Mouse (Mus musculus): ENCODE results near the gene Tbpl1. TPM values are rescaled to one million over a fixed set of nuclear protein-coding genes. Genes with fewer than 3 reads are reported as not detected.

Gene Tbpl1
- 35.9 TPM for polyA plus RNA-seq (2012; fragmentation: generic; extraction: Trizol)
- long read RNA-seq, experiment 1, transcript Tbpl1-202 (7 exons, 2,873 nt), result major isoform, 31 of 38 reads
- long read RNA-seq, experiment 1, partial matches to known transcripts, result 1 of 38 reads
- long read RNA-seq, experiment 1, other reads (novel, unspliced or antisense), result 6 of 38 reads
- long read RNA-seq, experiment 2, transcript Tbpl1-202 (7 exons, 2,873 nt), result major isoform, 135 of 147 reads
- long read RNA-seq, experiment 2, partial matches to known transcripts, result 0 of 147 reads
- long read RNA-seq, experiment 2, other reads (novel, unspliced or antisense), result 12 of 147 reads

DNA sequence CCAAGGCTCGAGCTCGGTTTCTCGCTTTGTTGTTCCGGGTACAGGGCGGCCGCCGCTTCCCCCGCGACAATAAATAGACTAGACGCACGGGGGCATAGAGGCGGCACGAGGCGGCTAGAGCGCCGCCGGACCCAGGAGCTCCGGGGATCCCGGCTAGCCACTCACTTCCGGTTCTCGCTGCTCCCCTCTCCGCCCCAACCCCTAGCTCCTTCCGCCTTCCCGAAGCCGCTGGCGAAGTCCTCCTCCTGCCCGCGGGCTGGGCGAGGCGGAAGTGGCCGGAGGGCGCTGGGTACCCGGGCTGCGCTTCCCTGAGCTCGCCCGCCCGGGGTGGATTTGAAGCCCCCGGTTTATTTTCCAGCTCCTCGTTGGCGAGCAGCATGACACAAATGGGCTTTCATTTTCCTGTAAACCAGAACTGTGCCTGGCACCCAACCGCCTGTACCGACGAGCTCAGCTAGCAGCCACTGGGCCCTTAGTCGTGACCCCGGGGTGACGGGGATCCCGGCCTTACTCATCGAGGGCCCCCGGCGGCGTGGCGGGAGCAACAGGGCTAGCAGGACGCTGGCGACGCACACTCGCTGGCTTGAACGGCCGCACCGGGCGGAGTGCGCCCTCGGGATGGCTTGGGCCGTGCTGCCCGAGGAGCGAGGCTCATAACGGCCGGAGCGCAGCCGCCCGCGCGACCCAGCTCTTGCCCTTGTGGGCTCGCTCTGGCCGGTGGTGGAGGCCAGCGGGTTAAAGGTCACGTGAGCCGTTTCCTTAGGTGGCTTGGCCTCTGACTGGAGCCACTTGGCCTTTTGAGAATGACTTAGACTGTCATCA, at the start of gene Tbpl1:
Tbpl1 (minus strand) TSS at position 667 of the 822 bp plus-strand sequence.
- Histone ChIP-seq H3K27me3 (ENCODE audit: control insufficient read depth, insufficient read depth, insufficient read length) (no peaks in the 10 kb centered on the region), H3K36me3 (ENCODE audit: control insufficient read depth, insufficient read depth) (no peaks in the 10 kb centered on the region), H3ac (ENCODE audit: control insufficient read depth, insufficient read length, low read depth) (peak within 1 kb of the TSS; percentile 96), H3K4me3 (ENCODE audit: insufficient read depth, poor library complexity, severe bottlenecking) (peak within 1 kb of the TSS; percentile 93), H3K79me3 (ENCODE audit: low read depth) (peaks cover 44% of the 10 kb centered on the region), H3K79me2 (ENCODE audit: control insufficient read depth, insufficient read depth) (peaks cover 47% of the 10 kb centered on the region)
- TF ChIP-seq MAX (IDR thresholded peaks at IDR 0.05) (peak; percentile 62), USF1 (IDR thresholded peaks at IDR 0.05; ENCODE audit: low read depth) (peak; percentile 84), MYOD1 (IDR thresholded peaks at IDR 0.05; ENCODE audit: control insufficient read depth, insufficient read length, low read depth) (no peak)

GRCm38 (mm10) chr10:22781466-22781865, 49.7 kb upstream of the Tbpl1 start:
- no peaks in the 10 kb centered on the region for H3K36me3 ChIP-seq (ENCODE audit: control insufficient read depth, insufficient read depth)
- no peak for TF ChIP-seq MYOD1 (IDR thresholded peaks at IDR 0.05; ENCODE audit: control insufficient read depth, insufficient read length, low read depth)
- no peak for TF ChIP-seq FOSL1 (IDR thresholded peaks at IDR 0.05; ENCODE audit: insufficient read depth, low read length, poor library complexity, severe bottlenecking)
- no peak for TF ChIP-seq MAX (IDR thresholded peaks at IDR 0.05)
- no peak for TF ChIP-seq CTCF (IDR thresholded peaks at IDR 0.05; ENCODE audit: control insufficient read depth, insufficient read depth, insufficient read length)
- TF ChIP-seq CEBPB (IDR thresholded peaks at IDR 0.05; ENCODE audit: low read depth), result no peak
- TF ChIP-seq MYOG (IDR thresholded peaks at IDR 0.05; ENCODE audit: control insufficient read depth, extremely low read depth, insufficient read length), result no peak
- TF ChIP-seq USF1 (IDR thresholded peaks at IDR 0.05; ENCODE audit: low read depth), result no peak
- H3K4me3 ChIP-seq (ENCODE audit: insufficient read depth, poor library complexity, severe bottlenecking), result no peak overlapping the region

DNA sequence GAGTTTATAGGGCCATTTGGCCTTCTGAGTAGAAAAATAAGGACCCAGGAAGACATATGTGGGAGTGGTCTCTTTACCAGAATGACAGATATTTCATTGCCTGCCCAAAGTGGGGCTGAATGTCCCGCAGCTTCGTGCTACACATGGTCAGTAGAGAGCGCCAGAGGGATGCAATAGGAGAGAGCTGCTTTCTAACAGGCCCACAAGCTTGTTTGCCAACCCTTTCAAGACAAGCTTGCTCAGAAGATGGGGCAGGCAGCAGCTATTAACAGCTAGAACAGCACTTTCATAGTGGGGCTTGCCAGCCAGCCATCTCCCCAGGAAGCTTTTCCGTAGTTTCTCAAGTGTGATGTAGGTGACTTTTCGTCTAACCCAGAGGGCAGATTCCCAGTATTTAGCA, 46.2 kb upstream of the Tbpl1 start:
- Histone ChIP-seq H3K79me2 (ENCODE audit: control insufficient read depth, insufficient read depth) (no peaks in the 10 kb centered on the region), H3K79me3 (ENCODE audit: low read depth) (no peaks in the 10 kb centered on the region), H3K36me3 (ENCODE audit: control insufficient read depth, insufficient read depth) (no peaks in the 10 kb centered on the region), H3K27me3 (ENCODE audit: control insufficient read depth, insufficient read depth, insufficient read length) (no peaks in the 10 kb centered on the region), H3K4me3 (ENCODE audit: insufficient read depth, poor library complexity, severe bottlenecking) (no peak overlapping the region), H3ac (ENCODE audit: control insufficient read depth, insufficient read length, low read depth) (no peak overlapping the region)
- TF ChIP-seq USF1 (IDR thresholded peaks at IDR 0.05; ENCODE audit: low read depth) (no peak), FOSL1 (IDR thresholded peaks at IDR 0.05; ENCODE audit: insufficient read depth, low read length, poor library complexity, severe bottlenecking) (no peak), MYOG (IDR thresholded peaks at IDR 0.05; ENCODE audit: control insufficient read depth, extremely low read depth, insufficient read length) (no peak), MYOD1 (IDR thresholded peaks at IDR 0.05; ENCODE audit: control insufficient read depth, insufficient read length, low read depth) (no peak), CEBPB (IDR thresholded peaks at IDR 0.05; ENCODE audit: low read depth) (no peak), MAX (IDR thresholded peaks at IDR 0.05) (no peak), CTCF (IDR thresholded peaks at IDR 0.05; ENCODE audit: control insufficient read depth, insufficient read depth, insufficient read length) (no peak)

More at GRCm38 (mm10) chr10:22781466-22781865, 49.7 kb upstream of the Tbpl1 start:
- no peaks in the 10 kb centered on the region for H3K79me3 ChIP-seq (ENCODE audit: low read depth)
- no peaks in the 10 kb centered on the region for H3K79me2 ChIP-seq (ENCODE audit: control insufficient read depth, insufficient read depth)
- H3K27me3 ChIP-seq (ENCODE audit: control insufficient read depth, insufficient read depth, insufficient read length), result peaks cover 17% of the 10 kb centered on the region
- no peak overlapping the region for H3ac ChIP-seq (ENCODE audit: control insufficient read depth, insufficient read length, low read depth)

- no peak overlapping the region for H3K4me3 ChIP-seq (ENCODE audit: insufficient read depth, poor library complexity, severe bottlenecking)
- no peaks in the 10 kb centered on the region for H3K36me3 ChIP-seq (ENCODE audit: control insufficient read depth, insufficient read depth)
- TF ChIP-seq USF1 (IDR thresholded peaks at IDR 0.05; ENCODE audit: low read depth) (no peak), FOSL1 (IDR thresholded peaks at IDR 0.05; ENCODE audit: insufficient read depth, low read length, poor library complexity, severe bottlenecking) (no peak), CEBPB (IDR thresholded peaks at IDR 0.05; ENCODE audit: low read depth) (no peak), MAX (IDR thresholded peaks at IDR 0.05) (no peak), CTCF (IDR thresholded peaks at IDR 0.05; ENCODE audit: control insufficient read depth, insufficient read depth, insufficient read length) (no peak), MYOG (IDR thresholded peaks at IDR 0.05; ENCODE audit: control insufficient read depth, extremely low read depth, insufficient read length) (no peak), MYOD1 (IDR thresholded peaks at IDR 0.05; ENCODE audit: control insufficient read depth, insufficient read length, low read depth) (no peak)
- no peak overlapping the region for H3ac ChIP-seq (ENCODE audit: control insufficient read depth, insufficient read length, low read depth)
- H3K79me3 ChIP-seq (ENCODE audit: low read depth), result no peaks in the 10 kb centered on the region
- H3K79me2 ChIP-seq (ENCODE audit: control insufficient read depth, insufficient read depth), result no peaks in the 10 kb centered on the region
- H3K27me3 ChIP-seq (ENCODE audit: control insufficient read depth, insufficient read depth, insufficient read length), result no peaks in the 10 kb centered on the region
Observed at GRCm38 (mm10) chr10:22776007-22776698, 44.4 kb upstream of the Tbpl1 start.

GRCm38 (mm10) chr10:22775456-22775855, 43.7 kb upstream of the Tbpl1 start:
- Histone ChIP-seq H3K36me3 (ENCODE audit: control insufficient read depth, insufficient read depth) (no peaks in the 10 kb centered on the region), H3K79me3 (ENCODE audit: low read depth) (no peaks in the 10 kb centered on the region), H3K4me3 (ENCODE audit: insufficient read depth, poor library complexity, severe bottlenecking) (no peak overlapping the region), H3ac (ENCODE audit: control insufficient read depth, insufficient read length, low read depth) (no peak overlapping the region), H3K79me2 (ENCODE audit: control insufficient read depth, insufficient read depth) (no peaks in the 10 kb centered on the region), H3K27me3 (ENCODE audit: control insufficient read depth, insufficient read depth, insufficient read length) (no peaks in the 10 kb centered on the region)
- TF ChIP-seq MYOG (IDR thresholded peaks at IDR 0.05; ENCODE audit: control insufficient read depth, extremely low read depth, insufficient read length) (no peak), USF1 (IDR thresholded peaks at IDR 0.05; ENCODE audit: low read depth) (no peak), CEBPB (IDR thresholded peaks at IDR 0.05; ENCODE audit: low read depth) (no peak), FOSL1 (IDR thresholded peaks at IDR 0.05; ENCODE audit: insufficient read depth, low read length, poor library complexity, severe bottlenecking) (no peak), MYOD1 (IDR thresholded peaks at IDR 0.05; ENCODE audit: control insufficient read depth, insufficient read length, low read depth) (no peak), MAX (IDR thresholded peaks at IDR 0.05) (no peak), CTCF (IDR thresholded peaks at IDR 0.05; ENCODE audit: control insufficient read depth, insufficient read depth, insufficient read length) (no peak)
